Mouse (Mus musculus) urinary bladder, postnatal 36 days (tissue): ENCODE results near the gene Sdcbp2.
A peak's percentile ranks its signal among the peaks of the same experiment; 100 is the strongest.

ENCODE experiments used
- DNase-seq, 2 experiments: peaks; one replicate each; pipeline ENCODE4 v3.0.0; 2022; ENCODE audit warnings: low spot score in 2 of 2, mixed read lengths in 1 of 2

The Sdcbp2 gene

GRCm38 (mm10) chr2:151571873-151572700, at the start of gene Sdcbp2:
Sdcbp2 (plus strand) TSS chr2:151572622.
- DNase-seq: peak; percentile 66 to 79

GRCm38 (mm10) chr2:151524324-151525041, 47.9 kb upstream of the Sdcbp2 start:
- DNase-seq: no peak

- no peak for DNase-seq
Observed at GRCm38 (mm10) chr2:151525520-151525919, 46.9 kb upstream of the Sdcbp2 start.

GRCm38 (mm10) chr2:151528066-151528465, 44.4 kb upstream of the Sdcbp2 start:
- no peak for DNase-seq

- DNase-seq: no peak
Observed at GRCm38 (mm10) chr2:151529169-151529568, 43.3 kb upstream of the Sdcbp2 start.

GRCm38 (mm10) chr2:151530378-151531230, 41.8 kb upstream of the Sdcbp2 start:
- no peak for DNase-seq

GRCm38 (mm10) chr2:151533632-151534031, 38.8 kb upstream of the Sdcbp2 start:
- DNase-seq: no peak

GRCm38 (mm10) chr2:151535961-151536617, 36.3 kb upstream of the Sdcbp2 start:
- DNase-seq: no peak

- peak; percentile 75 to 77 for DNase-seq
Observed at GRCm38 (mm10) chr2:151536618-151536974, 35.8 kb upstream of the Sdcbp2 start.

- no peak for DNase-seq
Observed at GRCm38 (mm10) chr2:151538646-151539045, 33.8 kb upstream of the Sdcbp2 start.

- DNase-seq: peak; percentile 94 to 97
Observed at GRCm38 (mm10) chr2:151542323-151543062, 29.9 kb upstream of the Sdcbp2 start, which contains the start of gene Fkbp1a. Fkbp1a (plus strand) TSS chr2:151542483.

GRCm38 (mm10) chr2:151543063-151543895, 29.1 kb upstream of the Sdcbp2 start:
- peak in 1 of 2 experiments; percentile 26 for DNase-seq

GRCm38 (mm10) chr2:151544673-151545072, 27.7 kb upstream of the Sdcbp2 start:
- no peak for DNase-seq

GRCm38 (mm10) chr2:151546571-151546970, 25.9 kb upstream of the Sdcbp2 start:
- no peak for DNase-seq

- DNase-seq: no peak
Observed at GRCm38 (mm10) chr2:151549615-151550121, 22.8 kb upstream of the Sdcbp2 start.

GRCm38 (mm10) chr2:151562930-151563921, 9.2 kb upstream of the Sdcbp2 start:
- DNase-seq: peak in 1 of 2 experiments; percentile 54

- no peak for DNase-seq
Observed at GRCm38 (mm10) chr2:151564006-151564405, 8.4 kb upstream of the Sdcbp2 start.

GRCm38 (mm10) chr2:151564986-151565385, 7.4 kb upstream of the Sdcbp2 start:
- no peak for DNase-seq
